Mouse (Mus musculus): ENCODE measurements around the gene Mtm1.

DNA sequence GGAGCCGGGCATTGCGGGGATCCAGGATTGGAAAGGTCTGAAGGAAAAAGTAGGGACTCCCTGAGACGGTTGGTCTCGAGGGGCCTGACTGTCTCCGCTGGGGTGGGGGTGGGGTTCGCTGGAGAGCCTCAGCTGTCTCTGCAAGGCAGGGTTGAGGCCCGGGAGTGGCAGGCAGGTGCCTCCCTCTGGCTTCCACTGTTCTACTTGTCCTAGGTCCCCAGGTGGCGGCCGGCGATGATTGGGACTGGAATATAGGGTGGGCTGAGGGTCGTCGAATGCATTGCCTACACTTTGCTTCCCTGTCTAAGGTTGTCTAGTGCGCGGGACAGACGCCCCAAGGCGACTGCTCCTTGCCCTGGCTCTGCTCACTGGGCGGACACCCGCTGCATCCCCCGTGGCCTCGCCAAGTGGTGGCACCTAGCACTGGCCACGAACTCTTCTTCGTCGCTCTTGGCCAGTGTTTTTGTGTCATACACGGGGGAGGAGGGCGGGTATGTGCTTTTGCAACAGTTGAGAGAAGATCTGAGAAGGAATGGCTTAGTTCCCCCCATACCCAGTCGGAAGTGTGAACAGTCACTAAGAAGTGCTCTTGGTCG, 4.6 kb downstream of the Mtm1 start:
- no peak for TF ChIP-seq CTCF (IDR thresholded peaks at IDR 0.05; ENCODE audit: control insufficient read depth, insufficient read depth, low read length)
- TF ChIP-seq POLR2A (IDR thresholded peaks at IDR 0.05; ENCODE audit: borderline replicate concordance, control insufficient read depth, low read depth, low read length), result no peak

Data from bone marrow, adult 2 months (tissue).